Mouse (Mus musculus) kidney, adult 11 months (tissue): Measurements from ENCODE around the gene Nudt2.
A peak's percentile ranks its signal among the peaks of the same experiment; 100 is the strongest.

Source experiments
- DNase-seq: peaks from one replicate; pipeline ENCODE4 v3.0.0; 2022

The Nudt2 gene

DNA sequence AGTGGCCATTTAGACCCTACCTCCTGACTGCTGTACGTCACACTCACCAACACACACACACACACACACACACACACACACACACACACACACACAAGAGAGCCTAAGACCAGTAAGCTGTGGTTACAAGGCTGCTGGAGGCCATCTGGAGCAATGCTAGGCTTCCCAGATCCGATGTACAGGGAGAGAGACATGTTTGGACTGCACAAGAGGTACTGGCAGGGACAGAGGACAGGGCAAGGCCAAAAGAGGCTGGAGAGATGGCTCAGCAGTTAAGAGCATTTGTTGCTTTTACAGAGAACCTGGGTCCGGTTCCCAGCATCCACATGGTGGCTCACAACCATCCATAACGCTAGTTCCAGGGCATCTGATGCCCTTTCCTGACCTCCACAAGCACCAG is 30.1 kb downstream of the Nudt2 start:
- DNase-seq = no peak

DNA sequence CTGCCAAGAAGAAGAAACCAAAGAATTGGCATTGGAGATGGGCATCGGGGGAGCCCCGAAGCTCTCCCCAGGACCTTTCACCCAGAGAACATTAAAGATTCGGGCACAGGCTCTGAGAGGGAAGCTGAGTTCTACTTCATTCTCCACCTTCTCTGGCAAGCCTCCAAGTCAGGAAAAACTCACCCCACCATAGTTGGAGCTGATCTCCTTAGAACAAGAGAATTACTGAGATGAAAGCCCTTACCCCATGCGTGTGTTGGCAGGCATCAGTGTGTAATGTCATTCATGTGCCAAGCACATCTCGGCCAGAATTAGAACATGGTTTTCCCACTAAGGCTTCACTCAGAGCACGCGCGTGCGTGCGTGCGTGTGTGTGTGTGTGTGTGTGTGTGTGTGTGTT is 30.9 kb downstream of the Nudt2 start:
- DNase-seq = no peak

DNA sequence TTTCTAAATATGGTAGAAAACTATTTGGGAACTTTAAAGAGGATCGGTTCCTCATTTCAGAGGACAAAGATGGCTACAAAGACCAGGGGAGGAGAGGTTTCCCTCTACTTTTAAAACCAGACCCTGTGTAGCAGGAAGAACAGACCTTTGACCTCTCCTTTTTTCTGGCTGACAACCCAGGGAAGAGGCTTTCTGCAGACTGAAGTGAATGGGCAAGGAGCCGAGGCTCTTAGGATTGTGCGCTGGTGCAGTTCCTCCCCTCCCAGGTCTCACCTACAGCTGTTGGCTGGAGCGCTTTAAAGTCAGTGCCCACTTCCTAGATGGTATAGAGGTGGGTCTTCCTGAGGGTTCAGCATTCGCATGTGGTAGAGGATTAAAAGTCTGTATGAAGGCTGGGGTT is 32.1 kb downstream of the Nudt2 start:
- DNase-seq = peak; percentile 67

DNA sequence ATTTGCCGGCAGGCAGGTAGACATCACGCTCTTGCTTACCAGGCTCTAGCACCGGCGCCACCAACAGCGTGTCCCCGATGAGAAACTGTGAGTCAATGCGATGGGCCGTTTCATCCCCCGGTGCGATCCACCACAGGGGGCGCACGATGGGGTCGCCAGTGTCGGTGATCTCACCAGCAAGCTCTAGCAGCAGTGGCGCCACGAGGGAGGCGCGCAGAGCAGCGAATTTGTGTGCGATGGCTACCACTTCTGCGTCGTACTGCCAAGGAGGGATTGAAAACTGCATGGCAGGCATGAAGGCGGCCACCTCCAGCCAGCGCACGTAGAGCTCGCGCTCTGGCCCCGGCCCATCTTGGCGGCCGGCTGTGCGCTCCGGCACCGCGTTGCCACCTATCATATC is 32.6 kb downstream of the Nudt2 start:
- DNase-seq = no peak

DNA sequence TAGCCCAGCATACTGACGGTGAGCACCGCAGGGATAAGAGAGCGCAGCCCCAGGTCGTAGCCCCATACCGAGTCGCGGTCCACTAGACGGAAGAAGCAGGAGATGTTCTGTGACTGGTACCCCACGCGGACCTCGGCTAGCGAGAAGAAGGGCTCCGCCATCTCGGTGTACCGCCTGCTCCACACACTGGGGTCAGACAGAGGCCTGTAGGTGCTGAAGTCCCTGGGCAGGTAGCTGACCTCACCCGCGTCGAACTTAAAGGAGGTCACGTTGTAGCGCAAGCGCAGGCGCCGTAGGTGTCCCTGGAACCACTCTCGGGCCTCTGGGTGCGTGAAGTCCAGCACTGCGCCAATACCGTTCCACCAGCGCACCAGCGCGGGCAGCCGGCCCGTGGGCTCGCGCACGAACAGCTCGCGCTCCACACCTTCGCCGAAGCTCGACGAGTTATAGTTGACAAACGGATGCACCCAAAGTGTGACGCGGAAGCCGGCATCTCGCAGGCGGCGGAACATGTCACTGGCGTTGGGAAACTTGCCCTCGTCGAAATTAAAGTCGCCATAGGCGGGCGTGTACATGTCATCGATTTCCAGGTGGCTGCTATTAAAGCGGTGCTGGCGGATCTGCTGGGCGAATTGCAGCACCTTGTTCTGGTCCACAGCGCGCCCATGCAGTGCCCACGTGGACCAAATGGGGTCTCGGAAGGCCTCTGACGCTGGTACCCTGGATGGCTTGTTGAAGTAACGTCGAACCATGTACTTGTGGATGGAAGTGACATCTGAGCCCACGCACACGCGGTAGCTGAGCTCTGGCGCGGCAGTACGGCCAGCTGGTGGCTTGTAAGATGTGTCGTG is 33.3 kb downstream of the Nudt2 start:
- no peak for DNase-seq

DNA sequence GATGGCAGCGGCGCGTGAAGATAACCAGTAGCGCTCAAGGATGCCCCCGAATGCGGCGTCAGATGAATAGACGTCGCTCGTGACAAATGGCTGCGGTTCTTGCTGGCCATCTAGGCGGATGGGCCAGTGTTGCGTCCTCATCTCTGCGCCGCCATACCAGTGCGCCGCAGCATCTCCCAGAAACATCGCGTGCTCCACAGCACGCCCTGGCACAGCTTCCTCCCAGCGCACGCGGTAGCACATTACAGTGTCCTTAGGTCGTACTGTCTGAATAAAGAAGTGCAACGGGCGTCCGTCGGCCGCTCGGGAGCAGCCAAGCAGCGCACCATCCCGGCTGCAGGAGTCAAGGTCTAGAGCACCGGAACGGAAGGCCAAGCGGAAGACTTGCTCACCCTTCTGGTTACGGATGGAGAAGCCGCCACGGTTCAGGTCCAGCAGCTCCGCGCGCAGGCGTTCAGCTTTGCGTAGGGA is 34.0 kb downstream of the Nudt2 start:
- peak; percentile 87 for DNase-seq

DNA sequence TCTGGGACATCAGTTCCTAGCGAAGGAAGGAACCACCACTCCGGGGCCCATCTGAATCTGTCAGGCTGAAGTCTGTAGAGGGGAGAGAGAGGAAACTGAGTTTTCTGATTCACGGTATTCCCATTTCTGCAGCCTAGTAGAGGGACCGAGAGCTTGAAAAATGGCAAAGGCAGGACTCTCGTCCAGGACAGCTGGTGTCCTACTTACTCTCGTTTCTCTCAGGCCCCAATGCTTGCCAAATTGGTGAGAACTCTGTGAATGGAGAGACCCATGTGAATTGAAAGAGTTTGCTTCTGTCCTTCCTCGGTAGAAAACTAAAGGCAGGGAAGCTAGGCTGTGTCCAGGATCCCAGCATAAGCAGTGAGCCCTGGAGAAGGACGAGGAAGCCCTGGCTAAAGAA is 34.7 kb downstream of the Nudt2 start:
- DNase-seq = no peak

DNA sequence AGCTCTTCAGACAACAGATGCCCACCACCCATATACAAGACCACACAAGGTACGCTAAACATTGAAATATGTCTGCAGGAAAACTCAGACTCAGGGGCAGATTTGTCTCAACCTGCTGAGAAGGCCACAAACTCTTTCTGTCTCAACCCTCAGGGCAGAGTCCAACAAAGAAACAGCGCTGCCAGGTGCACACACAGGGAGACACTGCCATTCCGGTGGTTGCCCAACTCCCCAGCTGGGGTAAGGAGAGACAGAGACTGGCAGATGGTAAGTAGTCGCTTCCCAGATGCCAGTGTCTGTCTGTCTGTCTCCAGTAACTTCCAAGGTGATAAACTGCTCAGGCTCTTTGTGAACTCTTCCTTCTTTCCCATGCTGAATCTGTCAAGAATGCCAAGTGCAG is 35.8 kb downstream of the Nudt2 start:
- DNase-seq = peak; percentile 76

DNA sequence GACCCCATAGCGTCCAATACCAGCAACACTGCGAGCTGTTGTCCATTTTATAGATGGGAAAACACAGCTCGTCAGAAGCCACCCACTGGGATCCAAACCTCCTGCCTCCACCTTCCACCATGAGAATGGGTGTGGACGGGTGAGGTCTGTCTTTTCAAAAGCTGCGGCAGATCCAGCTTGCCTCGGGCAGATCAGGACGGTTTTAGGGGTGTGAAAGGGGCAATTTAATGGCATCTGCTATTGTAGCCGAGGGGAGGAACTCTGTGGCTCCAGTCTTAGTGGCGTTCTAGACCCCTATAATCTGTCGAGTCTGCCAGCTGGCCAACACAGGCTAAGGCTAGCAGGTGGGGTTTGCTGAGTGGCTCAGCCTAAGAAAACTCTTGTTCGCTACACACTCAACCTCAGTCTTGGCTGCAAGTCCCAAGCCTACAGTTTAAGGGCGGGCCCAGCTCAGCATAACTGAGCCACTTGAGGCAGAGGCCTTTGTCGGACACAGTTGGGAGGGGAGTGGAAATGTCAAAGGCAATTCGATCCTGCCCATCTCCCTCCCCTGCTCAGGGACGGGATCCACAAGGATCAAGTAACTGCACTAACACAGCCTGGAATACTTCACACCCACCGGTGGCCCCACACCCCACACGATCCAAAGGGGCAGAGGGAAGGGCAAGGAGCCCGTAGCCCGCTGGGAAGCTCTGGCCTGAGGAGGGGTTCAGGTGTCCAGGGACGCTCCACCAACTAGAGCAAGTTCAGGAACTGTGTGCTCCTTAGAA is 37.4 kb downstream of the Nudt2 start:
- DNase-seq = no peak

DNA sequence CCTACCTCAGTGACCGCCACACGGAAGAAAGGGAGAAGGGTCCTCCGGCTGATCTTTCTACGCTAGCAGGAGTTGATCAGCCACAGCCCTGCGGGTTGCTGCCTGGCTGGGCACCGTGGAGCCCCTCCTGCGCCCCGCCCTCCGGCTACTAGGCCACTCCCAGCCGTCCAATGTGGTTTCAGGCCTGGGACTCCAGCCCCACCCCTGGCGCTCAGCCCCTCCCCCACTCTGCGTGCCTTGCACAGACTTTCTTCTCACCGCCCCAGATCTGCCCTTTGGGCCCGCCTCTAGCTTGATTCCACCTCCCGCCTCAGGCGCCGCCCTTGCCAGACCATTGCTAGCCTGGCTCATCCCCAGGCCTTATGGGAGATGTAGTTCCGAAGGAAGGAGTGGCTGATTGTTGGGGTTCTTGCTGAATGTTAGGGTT is 38.0 kb downstream of the Nudt2 start, which contains the start of gene AI464131:
Gene AI464131, minus strand, starts transcription at position 91 of the 427 bp plus-strand sequence.
- DNase-seq = peak; percentile 98

DNA sequence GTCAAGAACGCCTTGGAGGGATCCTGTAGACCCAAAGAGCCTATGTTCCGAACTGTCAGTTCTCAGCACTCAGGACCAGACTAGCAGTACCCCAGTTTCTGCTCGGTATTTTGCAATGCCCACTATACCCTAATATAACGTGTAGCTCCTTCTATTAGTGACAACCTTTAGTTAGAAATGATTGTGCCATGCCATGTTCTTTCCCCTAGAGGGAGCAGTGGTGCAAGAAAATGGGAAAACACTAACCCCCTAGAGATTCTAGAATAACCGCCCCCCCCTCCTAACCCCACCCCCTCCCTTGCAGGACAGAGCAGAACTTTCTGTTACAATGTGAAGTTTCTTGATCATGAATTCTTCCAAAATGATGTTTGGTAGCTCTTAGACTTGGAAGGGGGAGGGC is 39.4 kb downstream of the Nudt2 start:
- no peak for DNase-seq

DNA sequence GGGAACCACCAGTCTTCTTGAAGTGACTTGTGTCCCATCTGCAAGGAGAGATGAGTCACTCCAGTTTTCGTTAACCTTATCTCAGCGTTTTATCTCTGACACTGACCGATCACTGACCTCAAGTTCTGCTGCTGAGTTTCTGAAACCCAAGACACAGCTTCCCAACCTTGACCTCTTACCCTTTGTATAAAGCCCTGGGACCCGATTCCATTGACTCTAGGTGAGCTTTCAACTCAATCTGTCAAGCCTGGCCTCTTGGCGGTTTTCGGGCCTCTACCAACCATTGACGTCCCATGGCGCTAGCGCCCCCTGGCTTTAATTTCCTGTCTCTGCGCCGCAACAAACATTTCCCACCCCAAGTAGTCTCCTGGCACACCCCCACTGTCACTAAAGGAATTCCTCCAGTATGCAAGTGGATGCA is 40.2 kb downstream of the Nudt2 start:
- no peak for DNase-seq

DNA sequence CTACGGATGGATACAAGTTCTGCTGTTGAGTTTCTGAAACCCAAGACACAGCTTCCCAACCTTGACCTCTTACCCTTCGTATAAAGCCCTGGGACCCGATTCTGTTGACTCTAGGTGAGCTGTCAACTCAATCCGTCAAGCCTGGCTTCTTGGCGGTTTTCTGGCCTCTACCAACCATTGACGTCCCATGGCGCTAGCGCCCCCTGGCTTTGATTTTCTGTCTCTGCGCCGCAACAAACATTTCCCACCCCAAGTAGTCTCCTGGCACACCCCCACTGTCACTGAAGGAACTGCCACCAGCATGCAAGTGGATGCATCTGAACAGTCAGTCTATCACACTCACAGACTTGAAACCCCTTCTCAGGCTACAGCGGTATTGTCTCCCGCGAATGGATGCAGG is 41.2 kb downstream of the Nudt2 start:
- DNase-seq = peak; percentile 73

DNA sequence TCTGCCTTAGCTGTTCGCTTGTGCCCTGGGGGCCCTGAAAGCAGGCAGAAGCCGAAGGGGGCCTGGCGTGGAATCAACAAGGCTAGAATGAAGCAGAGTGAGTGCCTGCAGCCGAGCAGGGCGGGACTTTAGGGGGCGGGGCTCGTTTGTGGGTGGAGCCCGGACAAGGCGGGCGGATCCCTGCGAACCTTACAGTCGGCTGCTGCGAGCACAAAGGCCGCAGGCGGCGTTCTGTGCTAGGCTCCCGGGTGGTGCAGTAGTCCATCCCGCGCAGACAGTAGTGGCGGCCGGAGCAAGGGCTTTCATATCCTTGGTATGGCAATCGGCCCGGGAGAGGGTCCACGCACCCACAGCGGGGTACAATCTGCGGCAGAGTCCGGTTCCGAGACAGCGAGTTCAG is 42.0 kb downstream of the Nudt2 start:
- DNase-seq = peak; percentile 89

DNA sequence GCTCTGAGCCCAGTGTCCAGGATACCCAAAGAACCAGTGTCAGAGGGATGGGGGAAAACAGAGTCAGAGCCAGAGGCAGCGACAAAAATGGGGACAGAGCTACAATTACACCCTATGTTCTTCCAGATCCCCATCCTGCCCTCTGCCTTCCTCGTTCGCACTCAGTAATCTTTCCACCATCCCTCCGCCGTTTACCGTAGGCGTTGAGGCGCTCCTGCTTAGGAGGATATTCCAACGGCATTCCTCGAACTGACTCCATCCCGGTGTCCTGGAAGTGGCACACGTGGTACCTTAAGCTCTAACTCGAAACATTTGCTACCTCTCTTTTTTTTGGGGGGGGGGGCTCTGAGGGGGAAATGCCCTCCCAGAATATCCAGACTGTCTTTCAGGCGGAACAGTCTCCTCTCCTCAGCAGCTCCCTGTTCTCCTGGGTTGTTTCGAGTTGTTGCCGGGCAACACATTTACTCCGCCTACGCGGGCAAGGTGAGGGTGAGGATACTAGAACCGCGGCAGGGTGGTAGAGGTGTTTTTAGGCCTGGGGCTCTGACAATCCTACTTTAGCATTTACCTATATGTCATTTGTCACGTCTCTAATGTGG is 42.5 kb downstream of the Nudt2 start:
- no peak for DNase-seq

DNA sequence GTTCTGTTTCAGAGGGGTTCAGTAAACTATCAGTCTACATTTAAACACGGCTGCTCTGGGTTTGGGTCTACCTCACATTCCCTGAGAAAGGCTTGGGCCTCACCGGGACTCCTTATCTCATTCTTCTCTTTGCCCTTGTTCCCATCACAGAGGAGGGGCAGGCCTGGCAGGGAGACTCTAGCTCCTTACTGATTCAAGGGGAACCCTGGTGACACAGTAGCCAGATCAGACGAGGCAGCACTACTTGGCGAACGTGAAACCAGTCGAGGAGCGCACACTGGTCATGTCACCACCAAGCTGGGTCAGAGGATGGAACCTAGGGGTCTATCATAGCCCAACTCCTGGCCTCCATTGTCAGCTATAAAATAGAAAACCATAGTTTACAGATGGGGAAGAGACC is 43.0 kb downstream of the Nudt2 start:
- DNase-seq = no peak

DNA sequence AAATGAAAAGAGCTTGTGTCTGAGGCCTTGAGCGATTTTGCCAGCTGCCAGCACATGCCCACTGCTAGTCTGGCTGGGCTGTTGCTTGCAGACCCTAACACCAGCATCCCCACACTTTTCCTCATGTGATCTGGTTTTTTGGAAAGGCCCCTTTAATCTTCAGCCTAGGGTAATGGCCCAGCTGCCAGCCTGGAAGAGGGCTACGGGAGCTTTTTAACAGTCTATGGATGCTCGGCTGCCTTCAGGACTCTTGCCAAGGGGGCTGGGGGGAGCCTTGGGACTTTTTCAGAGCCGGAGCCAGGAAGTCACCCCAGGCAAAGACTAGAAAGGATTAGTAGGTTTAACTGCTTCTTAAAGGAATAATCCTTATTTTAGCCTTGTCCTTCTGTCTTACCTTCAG is 48.4 kb downstream of the Nudt2 start:
- no peak for DNase-seq

DNA sequence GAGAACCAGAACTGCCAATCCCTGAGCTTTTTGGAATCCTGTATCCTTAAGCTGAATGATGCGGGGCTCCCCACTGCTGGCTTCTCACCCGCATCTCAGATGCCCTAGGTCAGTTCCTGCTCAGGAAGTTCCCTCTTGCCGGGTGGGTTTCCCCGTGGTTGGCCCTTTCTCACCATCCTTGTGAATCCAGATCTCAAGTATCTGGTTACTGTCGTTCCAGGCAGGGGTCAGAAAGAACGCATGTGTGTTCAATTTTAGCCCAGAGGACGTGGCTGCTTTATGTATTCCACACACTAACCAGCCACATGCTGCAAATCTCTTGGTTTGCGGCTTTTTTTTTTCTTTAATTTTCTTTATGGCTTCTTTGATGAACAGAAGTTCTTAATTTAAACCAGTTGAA is 48.8 kb downstream of the Nudt2 start:
- DNase-seq = no peak

DNA sequence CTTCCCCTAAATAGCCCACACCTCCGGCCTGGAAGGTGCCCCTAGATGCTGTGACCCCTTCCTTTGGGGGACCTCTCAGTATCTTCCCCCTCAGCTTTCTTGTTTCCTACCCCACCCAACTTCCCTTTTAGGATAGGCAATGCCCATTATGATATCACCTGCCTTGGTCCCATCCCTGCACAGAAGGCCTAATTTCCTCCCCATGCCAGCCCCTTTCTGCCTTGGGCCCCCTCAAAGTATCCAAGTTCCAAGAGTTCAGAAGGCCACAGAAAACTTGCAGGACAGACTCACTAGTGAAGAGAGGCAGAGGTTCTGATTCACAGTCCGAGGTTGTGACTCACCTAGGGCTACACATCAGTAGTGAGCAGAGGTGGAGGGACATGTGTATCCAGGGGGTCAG is 52.3 kb downstream of the Nudt2 start, which contains the start of gene 1110017D15Rik:
Gene 1110017D15Rik, minus strand, starts transcription at position 101 of the 400 bp plus-strand sequence.
- no peak for DNase-seq

DNA sequence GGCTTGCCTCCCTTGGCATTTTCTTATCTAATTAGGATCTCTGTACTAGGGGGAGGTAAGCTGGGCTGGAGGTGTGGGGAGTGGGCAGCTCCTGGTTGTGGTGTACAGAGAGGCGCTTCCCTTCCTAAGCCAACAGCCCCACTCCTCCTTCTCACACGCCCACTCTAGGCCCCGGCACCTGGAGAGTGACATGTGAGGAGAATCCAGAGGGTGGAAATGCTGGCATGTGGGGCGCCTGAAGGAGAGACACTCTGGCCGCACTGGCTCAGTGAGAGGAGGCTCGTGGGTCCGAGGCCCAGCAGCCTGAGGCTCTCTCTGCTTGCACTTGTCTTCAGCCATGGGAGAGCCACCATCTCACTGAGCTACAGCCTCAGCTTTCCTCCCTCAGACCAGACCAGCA is 53.4 kb downstream of the Nudt2 start:
- DNase-seq = no peak

DNA sequence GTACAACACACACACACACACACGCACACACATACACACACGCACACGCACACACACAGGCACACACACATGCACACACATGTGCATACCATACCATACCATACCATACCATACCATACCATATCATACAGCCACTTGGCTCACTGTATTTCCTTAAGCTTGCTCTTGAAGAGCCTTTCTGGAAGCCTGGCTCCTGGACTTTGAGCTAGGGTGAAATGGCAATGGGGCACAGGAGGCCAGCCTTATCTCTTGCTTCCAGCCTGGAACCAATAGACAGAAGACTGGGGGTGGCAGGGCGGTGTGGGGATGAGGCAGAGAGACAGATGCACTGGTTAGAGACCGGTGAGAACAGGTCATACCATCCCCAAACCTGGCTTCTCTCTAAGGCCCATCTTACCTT is 54.2 kb downstream of the Nudt2 start:
- no peak for DNase-seq

DNA sequence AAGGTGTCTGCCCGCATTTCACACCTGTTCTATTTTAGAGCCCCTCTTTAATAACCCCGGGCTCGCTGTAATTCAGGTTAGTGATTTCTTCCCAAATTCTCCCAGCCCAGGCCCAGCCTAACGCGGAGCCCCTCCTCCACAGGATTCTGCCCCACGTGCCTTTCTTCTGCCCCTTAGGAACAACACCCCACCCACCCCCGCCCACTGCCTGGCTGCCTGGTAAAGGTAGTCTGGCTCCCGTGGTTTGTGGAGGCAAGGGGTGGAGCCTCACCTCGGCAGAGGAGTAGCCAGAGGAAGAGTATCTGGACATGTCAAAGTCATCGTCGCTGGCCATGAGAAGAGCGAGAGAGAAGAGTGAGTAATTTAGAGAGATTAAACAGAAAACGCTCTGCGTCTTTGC is 55.7 kb downstream of the Nudt2 start:
- DNase-seq = no peak

DNA sequence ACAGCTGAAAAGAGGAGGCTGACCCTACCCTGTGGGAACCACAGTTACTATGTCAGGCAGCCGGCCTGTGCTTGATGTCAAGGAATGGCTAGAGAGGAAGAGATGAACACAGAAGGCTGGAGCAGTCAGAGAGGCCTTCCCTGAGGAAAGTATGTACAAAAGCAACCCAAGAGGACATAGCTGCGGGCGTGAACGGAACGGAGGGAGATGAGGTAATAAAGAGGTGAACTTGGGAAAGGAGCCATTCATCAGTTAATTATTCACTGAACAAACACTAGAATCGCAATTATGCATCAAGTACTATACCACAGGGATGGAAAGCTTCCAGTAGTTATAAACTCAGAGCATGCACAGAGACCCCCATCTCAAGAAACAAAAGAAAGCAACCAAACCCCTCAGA is 57.2 kb downstream of the Nudt2 start:
- DNase-seq = no peak

DNA sequence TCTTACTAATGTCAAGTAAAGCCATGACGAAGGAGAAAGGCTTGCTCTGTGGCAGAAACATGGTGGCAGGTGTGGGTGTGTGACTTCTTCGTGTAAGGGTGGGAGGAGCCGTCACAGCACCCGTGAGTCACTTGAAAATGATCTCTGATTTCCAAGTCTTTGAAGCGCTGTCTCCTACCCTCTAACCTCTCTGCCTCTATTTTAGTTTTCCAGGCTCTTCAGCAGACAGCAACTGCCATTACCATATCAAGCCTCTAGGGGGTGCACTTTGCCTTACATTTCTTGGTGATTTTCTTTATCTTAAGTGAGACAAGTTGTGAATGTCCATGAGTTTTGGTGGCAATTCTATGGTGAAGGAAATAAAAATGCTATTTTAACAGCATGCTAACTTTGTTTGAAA is 57.8 kb downstream of the Nudt2 start:
- peak; percentile 26 for DNase-seq
